15 mouse cellular contexts compared by ENCODE assay signal in the genomic region with DNA sequence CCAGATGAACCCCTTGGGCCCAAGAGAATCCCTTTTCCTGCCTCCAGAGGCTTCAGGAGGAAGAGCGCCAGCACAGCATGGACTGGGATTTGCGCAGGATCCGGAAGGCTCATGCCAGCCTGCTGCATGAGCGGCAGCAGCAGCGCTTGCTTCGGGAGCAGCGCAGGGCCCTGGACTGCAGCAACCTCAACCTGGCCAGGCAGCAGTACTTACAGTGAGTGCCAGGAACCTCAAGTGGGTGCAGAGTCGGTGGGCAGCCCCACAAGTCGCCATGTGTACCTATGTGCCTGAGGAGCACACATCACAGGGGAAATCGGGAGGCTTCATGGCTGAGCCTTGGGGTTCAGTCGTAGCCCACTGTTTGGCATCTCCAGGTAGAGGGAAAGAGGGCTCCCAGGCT. TPM values are rescaled to one million over a fixed set of nuclear protein-coding genes. Genes with fewer than 3 reads are reported as not detected.
"Had no signal": no experiment of that assay in that cellular context is flagged by ENCODE, and none has a peak within 500 bp of the region (broad histone marks: within the 10 kb centered on the region; RNA-seq: fewer than 3 reads in every experiment).

No protein-coding gene starts in this region.

- ATAC-seq: intestine, postnatal 0 days; lung, postnatal 0 days; midbrain, embryonic 13.5 days had no signal

- H3K27ac ChIP-seq: left cerebral cortex, adult 2 months; limb, embryonic 12.5 days; liver, embryonic 14.5 days; macrophage; midbrain, embryonic 13.5 days; stomach, postnatal 0 days had no signal

- DNase-seq: kidney, adult 9 months; kidney, postnatal 14 days; lung, adult 2 months had no signal

- H3K36me3 ChIP-seq: limb, embryonic 12.5 days; midbrain, embryonic 13.5 days had no signal

- H3K9ac ChIP-seq: limb, embryonic 12.5 days; liver, embryonic 14.5 days; midbrain, embryonic 13.5 days had no signal

- H3K9me3 ChIP-seq: limb, embryonic 12.5 days; midbrain, embryonic 13.5 days had no signal

- H3K4me2 ChIP-seq: limb, embryonic 12.5 days; midbrain, embryonic 13.5 days had no signal

- H3K27me3 ChIP-seq: midbrain, embryonic 13.5 days had no signal

- H3K4me3 ChIP-seq: left cerebral cortex, adult 2 months; limb, embryonic 12.5 days; megakaryocyte, embryonic 14.5 days; midbrain, embryonic 13.5 days had no signal

- H3K4me1 ChIP-seq: limb, embryonic 12.5 days; megakaryocyte, embryonic 14.5 days had no signal

RNA-seq across cellular contexts. Expression of a gene that starts 11.3 kb away (rescaled TPM):
- total RNA-seq: liver, adult 2 months; neutrophil, adult 5-6 weeks had no signal
- polyA plus RNA-seq: liver, adult 2 months; liver, embryonic 14.5 days; macrophage; stomach, postnatal 0 days had no signal

RNA-seq across cellular contexts. Expression of a gene that starts 11.4 kb away (rescaled TPM):
- total RNA-seq: left cerebral cortex, adult 2 months; neutrophil, adult 5-6 weeks had no signal
- polyA plus RNA-seq: lung, adult 2 months; lung, postnatal 0 days; macrophage; neural tube, embryonic 11.5 days had no signal
